Mouse (Mus musculus) heart, embryonic 15.5 days (tissue): Measurements from ENCODE around the gene Cdk5rap3. TPM values are rescaled to one million over a fixed set of nuclear protein-coding genes. Genes with fewer than 3 reads are reported as not detected.
A peak's percentile ranks its signal among the peaks of the same experiment; 100 is the strongest.

ENCODE experiments used
- ATAC-seq: fragments of 200-750 bp; cut with Nextera tagmentation; replicated peaks from 2 replicates; pipeline ENCODE4 v1.8.0; 2017; ENCODE audit warnings: low read depth, moderate TSS enrichment; ENCODE audit not compliant: insufficient number of reproducible peaks, insufficient read depth, low FRiP score
- H3K27ac ChIP-seq: fragments of 300-500 bp; sonication (generic); 2 replicates; pipeline ENCODE4 v1.5.1; 2015; ENCODE audit warnings: mild to moderate bottlenecking, inconsistent platforms
- H3K27me3 ChIP-seq: fragments of 300-500 bp; sonication (generic); 2 replicates; pipeline ENCODE4 v1.6.1; 2015; ENCODE audit warnings: inconsistent platforms
- H3K36me3 ChIP-seq: fragments of 300-500 bp; sonication (generic); 2 replicates; pipeline ENCODE4 v1.6.1; 2015; ENCODE audit warnings: mild to moderate bottlenecking, inconsistent platforms
- H3K4me1 ChIP-seq: fragments of 300-500 bp; sonication (generic); replicated peaks from 2 replicates; pipeline ENCODE4 v1.6.1; 2015; ENCODE audit warnings: inconsistent platforms
- H3K4me2 ChIP-seq: fragments of 300-500 bp; sonication (generic); 2 replicates; pipeline ENCODE4 v1.6.1; 2015; ENCODE audit warnings: inconsistent platforms, mild to moderate bottlenecking, moderate library complexity
- H3K4me3 ChIP-seq: fragments of 300-500 bp; sonication (generic); 2 replicates; pipeline ENCODE4 v1.5.1; 2015; ENCODE audit warnings: mild to moderate bottlenecking, inconsistent platforms
- H3K9ac ChIP-seq: fragments of 300-500 bp; sonication (generic); 2 replicates; pipeline ENCODE4 v1.6.1; 2015; ENCODE audit warnings: mild to moderate bottlenecking, inconsistent platforms
- H3K9me3 ChIP-seq: fragments of 300-500 bp; sonication (generic); replicated peaks from 2 replicates; pipeline ENCODE4 v1.6.1; 2016; ENCODE audit warnings: inconsistent platforms
- WGBS: fragments of 180-500 bp; shearing (Covaris S2); methylation state at CpG from one replicate; pipeline ENCODE4 v1.1.7; 2015; ENCODE audit warnings: mixed read lengths; 5-methylcytosine and 5-hydroxymethylcytosine counted together
- polyA plus RNA-seq: library from polyadenylated mRNA; unstranded; fragments of >200 nt; fragmentation: Nextera tagmentation; extraction: Ambion mirVana; gene quantifications from 2 replicates; pipeline ENCODE4 v1.2.1, GENCODE M21; 2015

Gene Cdk5rap3
- polyA plus RNA-seq, 1 experiment from 2014 or later: 45.2 TPM

- Histone ChIP-seq H3K27ac (no peak overlapping the region), H3K9ac (no peak overlapping the region), H3K9me3 (no peaks in the 10 kb centered on the region), H3K4me1 (peaks cover 13% of the 10 kb centered on the region), H3K4me2 (no peak overlapping the region), H3K36me3 (peaks cover 22% of the 10 kb centered on the region), H3K4me3 (no peak overlapping the region), H3K27me3 (no peaks in the 10 kb centered on the region)
- WGBS: 72% methylated on average over 11 of the region's 11 CpGs
- ATAC-seq: no peak
Observed at GRCm38 (mm10) chr11:96912682-96913081, 3.6 kb downstream of the Cdk5rap3 start.

GRCm38 (mm10) chr11:96910003-96910402 lies 6.3 kb downstream of the Cdk5rap3 start:
- peak; percentile 53; the same call in 1 of the 2 replicates for ATAC-seq
- no peaks in the 10 kb centered on the region for H3K27me3 ChIP-seq
- WGBS: 27% methylated on average over 7 of the region's 7 CpGs
- H3K4me2 ChIP-seq: no peak overlapping the region
- H3K36me3 ChIP-seq: peaks cover 23% of the 10 kb centered on the region
- H3K9me3 ChIP-seq: no peaks in the 10 kb centered on the region
- H3K4me3 ChIP-seq: no peak overlapping the region
- no peak overlapping the region for H3K27ac ChIP-seq
- peaks cover 21% of the 10 kb centered on the region for H3K4me1 ChIP-seq
- H3K9ac ChIP-seq: no peak overlapping the region

GRCm38 (mm10) chr11:96908594-96908993 lies 7.7 kb downstream of the Cdk5rap3 start:
- no peak overlapping the region for H3K4me3 ChIP-seq
- 86% methylated on average over 12 of the region's 12 CpGs for WGBS
- ATAC-seq: no peak
- no peaks in the 10 kb centered on the region for H3K27me3 ChIP-seq
- H3K36me3 ChIP-seq: peaks cover 23% of the 10 kb centered on the region
- no peak overlapping the region for H3K4me2 ChIP-seq
- peaks cover 20% of the 10 kb centered on the region for H3K4me1 ChIP-seq
- H3K9ac ChIP-seq: no peak overlapping the region
- no peaks in the 10 kb centered on the region for H3K9me3 ChIP-seq
- H3K27ac ChIP-seq: no peak overlapping the region

- H3K9me3 ChIP-seq: no peaks in the 10 kb centered on the region
- H3K4me2 ChIP-seq: no peak overlapping the region
- H3K27ac ChIP-seq: peak overlapping the region; percentile 16; the same call in 1 of the 2 replicates
- H3K4me3 ChIP-seq: no peak overlapping the region
- peaks cover 29% of the 10 kb centered on the region for H3K4me1 ChIP-seq
- peak overlapping the region; percentile 4; the same call in 1 of the 2 replicates for H3K9ac ChIP-seq
- no peak for ATAC-seq
- 20% methylated on average over 15 of the region's 15 CpGs for WGBS
- H3K36me3 ChIP-seq: peaks cover 23% of the 10 kb centered on the region
- H3K27me3 ChIP-seq: no peaks in the 10 kb centered on the region
Observed at GRCm38 (mm10) chr11:96906431-96907161, 9.7 kb downstream of the Cdk5rap3 start.

GRCm38 (mm10) chr11:96902639-96903635 lies 13.4 kb downstream of the Cdk5rap3 start:
- no peaks in the 10 kb centered on the region for H3K9me3 ChIP-seq
- no peak overlapping the region for H3K9ac ChIP-seq
- no peak overlapping the region for H3K4me3 ChIP-seq
- WGBS: 40% methylated on average over 16 of the region's 16 CpGs
- no peak overlapping the region for H3K27ac ChIP-seq
- ATAC-seq: no peak
- no peak overlapping the region for H3K4me2 ChIP-seq
- no peaks in the 10 kb centered on the region for H3K27me3 ChIP-seq
- H3K4me1 ChIP-seq: peaks cover 26% of the 10 kb centered on the region
- H3K36me3 ChIP-seq: peaks cover 4% of the 10 kb centered on the region

- 43% methylated on average over 9 of the region's 9 CpGs for WGBS
- H3K36me3 ChIP-seq: no peaks in the 10 kb centered on the region
- H3K9ac ChIP-seq: no peak overlapping the region
- H3K9me3 ChIP-seq: no peaks in the 10 kb centered on the region
- no peaks in the 10 kb centered on the region for H3K27me3 ChIP-seq
- H3K4me2 ChIP-seq: no peak overlapping the region
- ATAC-seq: no peak
- peaks cover 14% of the 10 kb centered on the region for H3K4me1 ChIP-seq
- H3K27ac ChIP-seq: no peak overlapping the region
- no peak overlapping the region for H3K4me3 ChIP-seq
Observed at GRCm38 (mm10) chr11:96901332-96901731, 15.0 kb downstream of the Cdk5rap3 start.

GRCm38 (mm10) chr11:96899449-96900306 lies 16.6 kb downstream of the Cdk5rap3 start:
- Histone ChIP-seq H3K27me3 (no peaks in the 10 kb centered on the region), H3K4me3 (no peak overlapping the region), H3K4me1 (peaks cover 9% of the 10 kb centered on the region), H3K4me2 (no peak overlapping the region), H3K27ac (no peak overlapping the region), H3K9ac (no peak overlapping the region), H3K9me3 (no peaks in the 10 kb centered on the region), H3K36me3 (no peaks in the 10 kb centered on the region)
- ATAC-seq: no peak
- WGBS: 51% methylated on average over 13 of the region's 13 CpGs

- no peaks in the 10 kb centered on the region for H3K4me1 ChIP-seq
Observed at GRCm38 (mm10) chr11:96895886-96896285, 20.4 kb downstream of the Cdk5rap3 start.

GRCm38 (mm10) chr11:96893203-96893842 lies 23.0 kb downstream of the Cdk5rap3 start:
- 53% methylated on average over 11 of the region's 11 CpGs for WGBS
- no peaks in the 10 kb centered on the region for H3K4me1 ChIP-seq
- no peak overlapping the region for H3K9ac ChIP-seq
- no peak for ATAC-seq
- H3K27me3 ChIP-seq: no peaks in the 10 kb centered on the region
- H3K27ac ChIP-seq: no peak overlapping the region
- no peaks in the 10 kb centered on the region for H3K9me3 ChIP-seq
- no peak overlapping the region for H3K4me2 ChIP-seq
- no peak overlapping the region for H3K4me3 ChIP-seq
- H3K36me3 ChIP-seq: no peaks in the 10 kb centered on the region

More at GRCm38 (mm10) chr11:96895886-96896285, 20.4 kb downstream of the Cdk5rap3 start:
- H3K36me3 ChIP-seq: no peaks in the 10 kb centered on the region
- no peak overlapping the region for H3K9ac ChIP-seq
- WGBS: 70% methylated on average over 4 of the region's 4 CpGs
- no peak overlapping the region for H3K27ac ChIP-seq
- H3K9me3 ChIP-seq: no peaks in the 10 kb centered on the region
- ATAC-seq: no peak
- H3K4me3 ChIP-seq: no peak overlapping the region
- H3K27me3 ChIP-seq: no peaks in the 10 kb centered on the region
- no peak overlapping the region for H3K4me2 ChIP-seq

- WGBS: 52% methylated on average over 14 of the region's 14 CpGs
- Histone ChIP-seq H3K27me3 (no peaks in the 10 kb centered on the region), H3K4me1 (no peaks in the 10 kb centered on the region; the same call in 1 of the 2 replicates), H3K27ac (no peak overlapping the region), H3K9ac (no peak overlapping the region), H3K36me3 (no peaks in the 10 kb centered on the region), H3K9me3 (no peaks in the 10 kb centered on the region), H3K4me3 (no peak overlapping the region), H3K4me2 (no peak overlapping the region)
- ATAC-seq: no peak
Observed at GRCm38 (mm10) chr11:96891784-96892527, 24.3 kb downstream of the Cdk5rap3 start.
